Mouse (Mus musculus): Measurements from ENCODE around the gene Bax. TPM values are rescaled to one million over a fixed set of nuclear protein-coding genes. Genes with fewer than 3 reads are reported as not detected.

Bax gene
- polyA plus RNA-seq (2015; fragmentation: Nextera tagmentation; extraction: Ambion mirVana) = 116 and 142 TPM in 2 replicates

- no peaks in the 10 kb centered on the region for H3K9me3 ChIP-seq (replicated peaks; ENCODE audit: control insufficient read depth, low read length)
- peak within 1 kb of the TSS; percentile 86 for H3K4me2 ChIP-seq (ENCODE audit: low read depth, low read length)
- peak within 1 kb of the TSS; percentile 82 for H3K4me3 ChIP-seq (replicated peaks; ENCODE audit: low read length)
- WGBS = under 1% methylated on average over 57 of the region's 58 CpGs
- peaks cover 5% of the 10 kb centered on the region; the same call in 1 of the 2 replicates for H3K36me3 ChIP-seq (ENCODE audit: control insufficient read depth, insufficient read depth, low read length)
- peak within 1 kb of the TSS; percentile 88 for H3K9ac ChIP-seq (ENCODE audit: low read length)
- H3K4me1 ChIP-seq (ENCODE audit: control insufficient read depth, insufficient read depth, low read length) = peaks cover 14% of the 10 kb centered on the region
- H3K27ac ChIP-seq (ENCODE audit: low read length) = peak within 1 kb of the TSS; percentile 4
- no peaks in the 10 kb centered on the region for H3K27me3 ChIP-seq (ENCODE audit: control insufficient read depth, insufficient read depth, low read length)
- ATAC-seq (ENCODE audit: insufficient read depth, low FRiP score) = peak; percentile 82
Observed at GRCm38 (mm10) chr7:45466283-45467089, at the start of gene Bax. Gene Bax (minus strand): TSS chr7:45466898.

- H3K27me3 ChIP-seq (ENCODE audit: control insufficient read depth, insufficient read depth, low read length) = no peaks in the 10 kb centered on the region
- H3K4me3 ChIP-seq (replicated peaks; ENCODE audit: low read length) = no peak overlapping the region
- H3K27ac ChIP-seq (ENCODE audit: low read length) = peak overlapping the region; percentile 41
- 18% methylated on average over 16 of the region's 16 CpGs for WGBS
- no peak overlapping the region for H3K9ac ChIP-seq (ENCODE audit: low read length)
- no peaks in the 10 kb centered on the region for H3K9me3 ChIP-seq (replicated peaks; ENCODE audit: control insufficient read depth, low read length)
- peak overlapping the region; percentile 20 for H3K4me2 ChIP-seq (ENCODE audit: low read depth, low read length)
- no peaks in the 10 kb centered on the region; the same call in none of the 2 replicates for H3K4me1 ChIP-seq (ENCODE audit: control insufficient read depth, insufficient read depth, low read length)
- no peaks in the 10 kb centered on the region for H3K36me3 ChIP-seq (ENCODE audit: control insufficient read depth, insufficient read depth, low read length)
- peak; percentile 34; the same call in 1 of the 2 replicates for ATAC-seq (ENCODE audit: insufficient read depth, low FRiP score)
Observed at GRCm38 (mm10) chr7:45515436-45515835, 48.7 kb upstream of the Bax start.

GRCm38 (mm10) chr7:45514411-45514810 lies 47.7 kb upstream of the Bax start:
- WGBS = 81% methylated on average over 7 of the region's 7 CpGs
- Histone ChIP-seq H3K27ac (ENCODE audit: low read length) (no peak overlapping the region), H3K4me3 (replicated peaks; ENCODE audit: low read length) (no peak overlapping the region), H3K4me1 (ENCODE audit: control insufficient read depth, insufficient read depth, low read length) (peaks cover 3% of the 10 kb centered on the region), H3K9ac (ENCODE audit: low read length) (no peak overlapping the region), H3K9me3 (replicated peaks; ENCODE audit: control insufficient read depth, low read length) (no peaks in the 10 kb centered on the region), H3K4me2 (ENCODE audit: low read depth, low read length) (no peak overlapping the region), H3K36me3 (ENCODE audit: control insufficient read depth, insufficient read depth, low read length) (no peaks in the 10 kb centered on the region), H3K27me3 (ENCODE audit: control insufficient read depth, insufficient read depth, low read length) (no peaks in the 10 kb centered on the region)
- no peak for ATAC-seq (ENCODE audit: insufficient read depth, low FRiP score)

- under 1% methylated on average over 44 of the region's 44 CpGs for WGBS
- ATAC-seq (ENCODE audit: insufficient read depth, low FRiP score) = peak; percentile 93
Observed at GRCm38 (mm10) chr7:45509912-45510787, 43.5 kb upstream of the Bax start, which contains the start of gene Nucb1. Gene Nucb1 (minus strand): TSS chr7:45510406.

GRCm38 (mm10) chr7:45509181-45509882 lies 42.6 kb upstream of the Bax start:
- ATAC-seq (ENCODE audit: insufficient read depth, low FRiP score) = 0 out of 2 replicates have a peak, but pooled peaks have one; percentile 4
- peak overlapping the region; percentile 96 for H3K27ac ChIP-seq (ENCODE audit: low read length)
- WGBS = 22% methylated on average over 19 of the region's 19 CpGs
- peaks cover 23% of the 10 kb centered on the region for H3K4me1 ChIP-seq (ENCODE audit: control insufficient read depth, insufficient read depth, low read length)
- no peaks in the 10 kb centered on the region for H3K27me3 ChIP-seq (ENCODE audit: control insufficient read depth, insufficient read depth, low read length)
- peak overlapping the region; percentile 98 for H3K4me2 ChIP-seq (ENCODE audit: low read depth, low read length)
- peak overlapping the region; percentile 87 for H3K9ac ChIP-seq (ENCODE audit: low read length)
- H3K36me3 ChIP-seq (ENCODE audit: control insufficient read depth, insufficient read depth, low read length) = no peaks in the 10 kb centered on the region
- no peaks in the 10 kb centered on the region for H3K9me3 ChIP-seq (replicated peaks; ENCODE audit: control insufficient read depth, low read length)
- H3K4me3 ChIP-seq (replicated peaks; ENCODE audit: low read length) = peak overlapping the region; percentile 86

More at GRCm38 (mm10) chr7:45509912-45510787, 43.5 kb upstream of the Bax start, which contains the start of gene Nucb1:
- H3K4me3 ChIP-seq (replicated peaks; ENCODE audit: low read length) = peak within 1 kb of the TSS; percentile 86
- no peaks in the 10 kb centered on the region for H3K27me3 ChIP-seq (ENCODE audit: control insufficient read depth, insufficient read depth, low read length)
- peak within 1 kb of the TSS; percentile 96 for H3K27ac ChIP-seq (ENCODE audit: low read length)
- no peaks in the 10 kb centered on the region for H3K36me3 ChIP-seq (ENCODE audit: control insufficient read depth, insufficient read depth, low read length)
- H3K4me1 ChIP-seq (ENCODE audit: control insufficient read depth, insufficient read depth, low read length) = peaks cover 23% of the 10 kb centered on the region
- H3K4me2 ChIP-seq (ENCODE audit: low read depth, low read length) = peak within 1 kb of the TSS; percentile 98
- peak within 1 kb of the TSS; percentile 87 for H3K9ac ChIP-seq (ENCODE audit: low read length)
- no peaks in the 10 kb centered on the region for H3K9me3 ChIP-seq (replicated peaks; ENCODE audit: control insufficient read depth, low read length)

GRCm38 (mm10) chr7:45508561-45508960 lies 41.9 kb upstream of the Bax start:
- Histone ChIP-seq H3K4me1 (ENCODE audit: control insufficient read depth, insufficient read depth, low read length) (peaks cover 23% of the 10 kb centered on the region), H3K4me2 (ENCODE audit: low read depth, low read length) (peak overlapping the region; percentile 98), H3K9ac (ENCODE audit: low read length) (peak overlapping the region; percentile 87; the same call in 1 of the 2 replicates), H3K36me3 (ENCODE audit: control insufficient read depth, insufficient read depth, low read length) (no peaks in the 10 kb centered on the region), H3K4me3 (replicated peaks; ENCODE audit: low read length) (peak overlapping the region; percentile 86), H3K27me3 (ENCODE audit: control insufficient read depth, insufficient read depth, low read length) (no peaks in the 10 kb centered on the region), H3K9me3 (replicated peaks; ENCODE audit: control insufficient read depth, low read length) (no peaks in the 10 kb centered on the region), H3K27ac (ENCODE audit: low read length) (peak overlapping the region; percentile 36)
- WGBS = 83% methylated on average over 6 of the region's 6 CpGs
- ATAC-seq (ENCODE audit: insufficient read depth, low FRiP score) = no peak

- Histone ChIP-seq H3K9ac (ENCODE audit: low read length) (no peak overlapping the region), H3K9me3 (replicated peaks; ENCODE audit: control insufficient read depth, low read length) (no peaks in the 10 kb centered on the region), H3K27me3 (ENCODE audit: control insufficient read depth, insufficient read depth, low read length) (no peaks in the 10 kb centered on the region), H3K36me3 (ENCODE audit: control insufficient read depth, insufficient read depth, low read length) (no peaks in the 10 kb centered on the region), H3K4me3 (replicated peaks; ENCODE audit: low read length) (no peak overlapping the region), H3K4me1 (ENCODE audit: control insufficient read depth, insufficient read depth, low read length) (peaks cover 23% of the 10 kb centered on the region), H3K4me2 (ENCODE audit: low read depth, low read length) (no peak overlapping the region), H3K27ac (ENCODE audit: low read length) (no peak overlapping the region)
- ATAC-seq (ENCODE audit: insufficient read depth, low FRiP score) = 0 out of 2 replicates have a peak, but pooled peaks have one; percentile 19
- 81% methylated on average over 6 of the region's 6 CpGs for WGBS
Observed at GRCm38 (mm10) chr7:45507583-45507982, 40.9 kb upstream of the Bax start.

- 95% methylated on average over 6 of the region's 6 CpGs for WGBS
- Histone ChIP-seq H3K27ac (ENCODE audit: low read length) (no peak overlapping the region), H3K4me1 (ENCODE audit: control insufficient read depth, insufficient read depth, low read length) (no peaks in the 10 kb centered on the region), H3K4me3 (replicated peaks; ENCODE audit: low read length) (no peak overlapping the region), H3K27me3 (ENCODE audit: control insufficient read depth, insufficient read depth, low read length) (no peaks in the 10 kb centered on the region), H3K9me3 (replicated peaks; ENCODE audit: control insufficient read depth, low read length) (no peaks in the 10 kb centered on the region), H3K9ac (ENCODE audit: low read length) (no peak overlapping the region), H3K36me3 (ENCODE audit: control insufficient read depth, insufficient read depth, low read length) (peaks cover 25% of the 10 kb centered on the region; the same call in 1 of the 2 replicates), H3K4me2 (ENCODE audit: low read depth, low read length) (no peak overlapping the region)
- ATAC-seq (ENCODE audit: insufficient read depth, low FRiP score) = no peak
Observed at GRCm38 (mm10) chr7:45498427-45498826, 31.7 kb upstream of the Bax start.

Data from stomach, embryonic 16.5 days (tissue).